Mouse (Mus musculus): ENCODE measurements around the gene Rnf222.
A peak's percentile ranks its signal among the peaks of the same experiment; 100 is the strongest.

Rnf222 gene

DNA sequence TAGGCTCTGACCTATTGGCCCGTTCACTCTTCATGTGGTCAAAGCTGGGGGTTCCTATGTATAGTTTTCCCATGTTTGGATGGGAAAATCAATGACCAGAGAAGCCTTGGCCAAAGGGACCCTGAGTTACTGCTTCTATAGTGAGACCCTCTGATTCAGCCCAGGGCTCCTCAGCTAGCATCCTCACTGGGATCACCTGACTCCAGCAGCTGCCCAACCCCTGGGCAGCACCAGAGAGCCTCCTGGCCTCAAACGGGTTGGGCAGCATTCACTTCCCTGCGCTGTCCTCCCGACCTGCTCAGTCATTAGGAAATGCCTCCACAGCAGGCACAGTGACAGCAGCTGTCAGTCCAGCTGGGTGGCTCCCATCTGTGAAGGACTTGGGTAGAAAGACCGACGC is at the start of gene Rnf222:
Rnf222 (plus strand) TSS at position 301 of the 400 bp plus-strand sequence.
- no peak for DNase-seq

DNA sequence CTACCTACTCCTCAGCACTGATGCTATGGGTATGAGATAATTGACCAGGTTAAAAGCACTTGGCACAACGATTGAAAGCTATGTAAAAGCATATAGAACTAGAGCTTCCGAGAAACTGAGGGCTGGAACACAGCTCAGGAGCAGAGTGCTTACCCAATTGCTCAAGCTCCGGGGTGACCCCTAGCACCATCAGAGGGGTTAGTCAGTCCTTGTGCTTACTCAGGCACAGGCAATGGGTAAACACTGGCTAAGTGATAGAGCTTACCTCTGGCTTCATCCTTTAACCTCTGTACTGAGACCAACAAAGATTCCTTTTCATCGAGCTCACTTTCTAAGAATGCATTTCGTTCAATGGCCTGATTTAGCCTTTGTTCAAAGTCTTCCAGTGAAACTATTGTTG is 48.7 kb upstream of the Rnf222 start:
- DNase-seq: no peak

DNA sequence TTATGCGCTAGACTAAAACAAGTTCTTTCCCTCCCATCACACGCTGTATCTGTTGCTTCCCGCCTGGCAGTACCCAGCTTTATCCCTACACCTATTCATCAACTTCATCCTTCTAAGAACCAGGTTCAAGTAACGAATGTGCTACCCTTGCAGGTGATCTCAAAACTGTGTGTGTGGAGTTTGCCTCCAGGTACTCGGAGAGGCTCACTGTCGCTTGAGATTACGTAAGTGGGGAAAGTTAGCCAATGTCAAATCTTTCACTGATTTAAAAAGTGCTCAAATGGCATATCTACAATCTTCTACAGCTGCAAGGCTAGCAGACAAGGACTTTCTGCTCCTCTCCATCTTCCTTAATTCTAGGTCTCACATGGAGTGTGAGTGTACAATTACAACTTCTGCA is 37.5 kb upstream of the Rnf222 start:
- DNase-seq: no peak

DNA sequence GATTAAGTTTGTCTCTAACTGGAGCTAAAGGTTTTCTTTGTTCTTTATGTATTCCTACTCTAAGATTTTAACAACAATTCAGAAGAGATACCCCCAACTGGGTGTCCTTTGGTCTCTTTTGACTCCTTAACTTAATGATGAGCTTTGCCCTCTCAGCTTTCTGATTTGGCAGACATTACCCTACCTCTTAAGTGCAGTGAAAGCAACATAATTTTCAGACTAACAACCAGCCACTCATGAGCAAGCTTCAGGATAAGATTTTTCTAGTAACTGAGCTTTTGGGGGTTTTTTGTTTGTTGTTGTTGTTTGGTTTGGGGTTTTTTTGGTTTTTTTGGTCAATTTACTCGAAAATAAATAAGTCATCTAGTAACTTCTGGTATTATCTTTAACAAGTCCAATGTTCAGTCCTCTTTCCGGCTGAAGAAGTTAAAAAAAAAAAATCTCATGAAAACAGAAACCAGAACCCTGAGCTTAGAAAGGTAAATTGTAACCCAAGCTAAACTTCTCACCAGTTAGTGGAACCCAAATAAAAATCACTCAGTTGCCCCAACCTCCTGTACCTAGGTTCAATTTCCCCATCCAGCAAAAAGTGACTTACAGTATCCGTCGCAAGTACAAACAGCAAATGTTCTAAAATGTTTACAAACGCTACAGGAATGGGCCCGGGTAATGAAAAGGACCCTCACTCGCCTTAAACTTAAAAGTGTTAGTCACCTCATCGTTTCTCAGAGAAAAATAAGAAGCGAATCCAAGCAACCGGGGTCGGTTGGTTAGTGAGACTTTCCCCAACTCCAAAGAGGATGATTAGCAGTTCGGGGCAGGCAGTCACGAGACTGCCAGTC is 36.5 kb upstream of the Rnf222 start:
- peak in 1 of 2 experiments; percentile 9 for DNase-seq

DNA sequence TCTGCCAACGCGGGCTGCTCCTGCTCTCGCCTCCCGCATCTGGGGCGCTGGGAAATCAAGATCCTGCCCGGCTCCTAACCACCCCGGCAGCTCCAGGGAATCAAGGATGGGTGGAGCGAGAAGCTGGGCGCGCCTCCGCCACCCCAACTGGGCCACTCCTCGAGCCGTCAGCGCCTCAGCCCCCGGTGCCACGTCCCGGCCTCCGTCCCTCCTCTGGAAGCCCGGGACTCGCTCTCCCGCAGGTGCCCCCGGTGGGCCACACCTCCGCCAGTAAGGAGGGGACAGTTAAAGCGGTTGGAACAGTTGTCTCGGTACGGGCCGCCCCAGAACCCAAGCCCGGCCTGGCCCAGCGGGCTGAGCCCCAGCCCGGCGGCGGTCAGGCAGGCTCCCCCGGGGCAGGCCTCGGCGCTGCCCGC is 35.9 kb upstream of the Rnf222 start:
- peak in 1 of 2 experiments; percentile 64 for DNase-seq

DNA sequence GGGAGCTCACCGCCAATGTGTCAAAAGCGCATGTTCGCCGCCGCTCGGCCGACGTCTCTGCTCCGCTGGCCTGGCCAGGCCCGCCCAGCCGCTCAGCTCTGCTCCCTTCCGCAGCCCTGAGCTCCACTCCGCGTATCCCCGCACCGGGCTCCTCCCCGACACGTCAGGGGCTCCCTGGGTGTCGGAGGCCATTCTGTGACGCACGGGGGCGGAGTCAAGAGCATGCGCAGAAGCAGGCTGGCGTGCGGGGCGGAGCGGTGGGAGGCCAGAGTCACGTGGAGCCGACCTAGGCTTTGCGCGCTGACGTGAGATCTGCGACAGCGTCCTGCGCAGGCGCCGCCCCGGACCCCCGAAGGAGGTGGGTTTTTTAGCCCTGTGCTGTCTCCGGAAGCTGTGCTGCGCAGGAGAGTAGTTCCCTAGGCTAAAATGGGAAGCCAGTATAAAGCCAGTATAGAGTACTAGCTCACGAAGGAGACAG is 35.4 kb upstream of the Rnf222 start:
- peak; percentile 100 for DNase-seq

DNA sequence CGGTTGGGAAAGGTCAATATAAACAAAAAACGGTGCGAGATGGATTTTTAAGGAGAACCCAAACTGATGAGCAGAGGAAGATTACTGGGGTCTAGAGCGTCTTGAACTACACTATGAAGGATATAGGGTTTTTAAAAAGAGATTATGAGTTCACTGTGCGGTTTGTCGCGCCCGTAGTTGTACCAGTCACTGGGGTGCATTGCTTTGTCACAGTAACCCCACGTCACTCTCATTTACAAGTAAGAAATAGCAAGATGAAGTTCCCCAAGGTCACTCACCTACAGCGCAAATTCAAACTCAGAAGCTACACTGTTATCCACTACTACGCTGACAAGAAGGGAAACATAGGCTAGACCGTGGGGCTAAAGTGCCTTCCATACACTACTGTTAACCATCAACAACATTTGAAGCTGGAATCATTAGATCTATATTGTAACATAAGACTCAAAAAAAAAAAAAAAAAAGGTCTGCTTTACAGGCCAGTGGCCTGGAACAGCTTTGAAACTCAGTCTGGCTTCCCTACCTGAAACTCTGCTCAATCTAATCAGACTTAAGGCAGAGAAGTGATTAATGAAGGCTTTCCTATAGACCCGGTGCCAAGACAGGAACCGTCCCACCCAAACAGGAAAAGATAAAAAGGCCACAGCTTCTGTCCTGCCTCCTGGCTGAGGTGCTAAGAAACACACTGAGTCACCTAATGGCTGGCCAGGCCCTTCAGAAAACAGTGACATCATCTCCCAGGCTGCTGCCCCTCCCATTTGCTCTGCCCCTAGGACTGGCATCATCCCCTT is 34.5 kb upstream of the Rnf222 start:
- peak; percentile 12 for DNase-seq

DNA sequence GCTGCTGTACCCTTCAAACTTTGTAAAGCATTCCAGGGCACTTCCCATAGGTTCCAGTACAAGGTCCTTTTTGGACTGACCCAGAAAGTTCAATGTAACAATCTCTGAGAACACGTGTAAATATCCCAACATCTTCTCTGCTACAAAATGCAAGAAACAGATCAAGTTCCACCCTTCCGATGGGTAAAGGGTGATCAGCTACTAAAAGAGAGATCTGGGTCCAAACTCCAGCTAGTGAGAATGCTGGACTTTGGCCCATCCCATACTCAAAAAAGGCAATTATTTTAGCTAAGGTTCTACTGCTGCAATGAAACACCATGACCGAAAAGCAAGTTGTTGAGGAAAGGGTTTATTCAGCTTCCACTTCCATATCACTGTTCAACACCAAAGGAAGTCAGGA is 33.7 kb upstream of the Rnf222 start:
- DNase-seq: no peak

DNA sequence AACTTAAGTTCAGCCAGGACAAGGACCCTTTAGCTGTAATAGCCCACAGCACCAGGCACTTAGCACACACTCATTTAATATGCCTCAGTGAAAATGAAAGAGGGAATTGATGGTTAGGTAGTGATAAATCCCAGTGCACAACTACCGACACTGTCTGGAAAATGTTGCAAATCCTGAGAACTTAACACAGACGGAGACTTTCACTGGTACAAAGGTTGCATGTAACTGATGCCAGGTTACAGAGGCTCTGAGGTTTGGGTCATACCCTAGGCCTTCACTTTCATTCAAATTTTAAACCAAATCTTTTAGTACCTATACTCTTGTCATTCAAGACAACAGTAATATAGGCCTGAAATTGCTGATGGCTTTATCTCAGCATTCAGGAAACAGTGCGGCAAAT is 31.0 kb upstream of the Rnf222 start:
- DNase-seq: no peak

DNA sequence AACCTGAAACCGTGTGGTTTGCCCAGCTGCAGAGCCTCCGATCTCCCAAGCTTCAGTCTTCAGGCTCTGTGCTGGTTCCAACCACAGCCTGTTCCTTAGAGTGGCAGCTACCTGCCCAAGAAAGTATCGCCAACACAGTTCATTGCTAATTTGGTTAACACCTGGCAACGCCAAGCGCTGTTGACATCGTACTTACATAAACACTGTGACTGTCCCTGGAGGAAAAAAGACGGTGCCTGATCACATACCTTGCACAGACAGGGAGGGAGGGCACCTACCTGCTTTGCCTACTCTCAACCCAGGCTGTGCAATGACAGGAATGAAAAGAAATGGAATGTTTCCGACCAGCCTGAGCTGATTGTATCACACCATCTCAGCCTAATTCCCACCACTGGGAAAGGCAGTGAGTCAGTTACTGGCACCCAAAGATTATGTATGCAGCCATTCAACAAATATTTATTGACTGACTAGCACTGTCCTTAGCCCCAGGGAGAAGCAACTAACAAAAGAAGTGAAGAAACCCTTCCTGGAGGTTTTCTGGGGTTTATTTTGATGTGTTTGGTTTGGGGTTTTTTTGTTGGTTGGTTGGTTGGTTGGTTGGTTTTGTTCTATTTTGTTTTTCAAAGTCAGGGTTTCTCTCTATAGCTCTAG is 28.3 kb upstream of the Rnf222 start:
- no peak for DNase-seq

DNA sequence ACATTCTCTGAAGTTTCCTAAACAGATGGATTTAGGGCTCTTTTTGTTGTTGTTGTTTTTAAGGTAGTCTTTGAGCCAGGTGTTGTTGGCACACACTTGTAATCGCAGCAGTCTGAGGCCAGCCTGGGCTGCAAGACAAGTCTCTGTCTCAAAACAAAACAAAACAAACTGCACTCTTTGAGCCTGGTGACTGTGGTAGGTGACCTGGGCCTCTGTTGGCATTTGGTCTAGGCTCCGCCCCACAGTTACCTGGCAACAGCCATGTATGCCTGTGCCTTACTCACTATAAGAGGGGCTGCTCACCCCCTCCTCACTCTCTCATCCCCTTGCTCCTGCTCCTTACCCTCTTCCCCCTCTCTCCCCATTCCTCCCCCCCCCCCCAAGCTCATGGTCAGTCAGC is 26.1 kb upstream of the Rnf222 start:
- DNase-seq: no peak

DNA sequence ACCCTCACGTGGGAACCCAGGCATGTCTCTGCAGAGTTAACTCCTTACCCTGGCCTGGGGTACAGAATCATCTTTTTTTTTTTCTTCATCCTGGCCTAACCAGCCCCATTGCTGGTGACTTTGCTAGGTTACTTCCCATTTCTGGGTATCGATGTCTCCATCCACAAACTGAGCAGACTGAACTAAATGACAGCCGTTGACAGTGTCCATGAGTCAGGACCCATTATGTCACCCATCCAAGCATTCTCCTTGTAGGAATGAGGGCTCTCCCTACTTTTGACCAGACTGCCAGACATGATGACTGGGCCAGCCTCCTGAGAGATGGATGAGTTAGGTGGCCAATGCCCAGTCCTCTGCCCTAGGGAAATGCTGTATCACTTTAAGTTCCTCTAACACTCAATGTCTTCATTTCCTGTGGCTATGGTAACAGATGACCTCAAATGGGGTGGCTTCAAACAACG is 24.7 kb upstream of the Rnf222 start:
- DNase-seq: no peak

DNA sequence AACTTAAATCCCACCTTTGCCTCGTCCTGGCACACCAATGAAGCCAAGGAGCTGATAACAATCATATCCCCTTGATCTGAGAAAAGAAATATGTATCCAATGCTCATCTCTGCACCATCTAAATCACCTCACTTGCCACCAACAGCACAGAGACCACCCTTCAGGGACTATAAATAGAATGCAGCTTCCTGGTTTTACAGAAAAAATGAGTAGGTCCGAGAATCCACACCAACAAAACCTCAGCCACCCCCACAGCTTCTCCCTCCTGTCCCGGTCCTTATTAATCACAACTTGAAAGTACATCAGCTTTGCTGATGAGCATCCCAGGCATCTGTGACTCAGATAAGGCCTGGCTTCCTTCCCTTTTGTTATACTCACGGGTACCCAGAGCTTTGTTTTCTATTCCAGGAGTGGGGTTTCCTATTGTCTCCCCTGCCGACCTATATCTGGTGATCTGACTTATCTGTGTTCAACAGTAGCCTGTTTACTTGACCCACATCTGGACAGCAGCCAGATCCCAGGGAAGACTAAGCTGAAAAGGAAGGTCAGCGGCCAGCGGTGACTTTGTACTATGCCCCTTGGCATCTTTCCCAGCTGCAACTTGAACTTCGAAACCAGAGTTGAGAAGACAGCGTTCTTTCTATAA is 23.7 kb upstream of the Rnf222 start:
- no peak for DNase-seq

DNA sequence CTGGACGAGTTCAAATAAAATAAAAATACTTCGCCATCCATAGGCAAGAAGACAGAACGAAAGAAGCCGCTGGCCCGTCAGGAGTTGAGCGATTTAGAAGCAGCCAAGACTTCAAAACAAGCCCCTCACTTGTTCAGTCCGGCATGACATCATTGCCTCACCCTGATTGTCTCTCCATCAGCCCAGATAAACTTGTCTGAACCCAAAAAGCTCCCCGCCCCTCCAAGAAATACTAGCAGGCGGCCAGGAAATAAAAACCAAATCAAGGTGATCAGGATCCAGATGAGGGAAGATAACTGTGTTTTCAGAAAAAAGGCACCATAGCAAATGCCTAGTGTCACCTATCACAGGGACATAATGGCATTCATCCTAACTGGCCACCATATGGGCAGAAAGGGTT is 17.1 kb upstream of the Rnf222 start:
- no peak for DNase-seq

DNA sequence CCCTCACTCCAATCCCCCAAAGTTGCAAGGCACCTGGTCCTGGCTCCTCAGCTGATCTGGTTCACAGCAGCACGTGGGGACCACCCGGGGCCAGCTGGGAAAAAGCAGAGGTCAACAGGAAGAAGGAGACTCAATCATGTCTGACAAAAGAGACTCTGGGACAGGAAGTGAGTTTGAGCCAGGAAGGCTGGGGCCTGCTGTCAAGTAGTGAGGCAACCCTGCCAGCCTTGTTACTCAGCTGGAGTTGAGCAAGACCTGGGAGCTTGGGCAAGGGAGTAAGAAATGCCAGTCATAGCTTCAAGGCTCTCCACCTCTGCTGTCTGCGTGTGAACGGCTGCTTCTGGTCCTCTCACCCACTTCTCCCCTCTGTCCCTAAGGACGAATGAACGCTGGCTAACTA is 16.6 kb upstream of the Rnf222 start, which contains the start of gene Ndel1:
Ndel1 (minus strand) TSS at position 111 of the 400 bp plus-strand sequence.
- DNase-seq: no peak

DNA sequence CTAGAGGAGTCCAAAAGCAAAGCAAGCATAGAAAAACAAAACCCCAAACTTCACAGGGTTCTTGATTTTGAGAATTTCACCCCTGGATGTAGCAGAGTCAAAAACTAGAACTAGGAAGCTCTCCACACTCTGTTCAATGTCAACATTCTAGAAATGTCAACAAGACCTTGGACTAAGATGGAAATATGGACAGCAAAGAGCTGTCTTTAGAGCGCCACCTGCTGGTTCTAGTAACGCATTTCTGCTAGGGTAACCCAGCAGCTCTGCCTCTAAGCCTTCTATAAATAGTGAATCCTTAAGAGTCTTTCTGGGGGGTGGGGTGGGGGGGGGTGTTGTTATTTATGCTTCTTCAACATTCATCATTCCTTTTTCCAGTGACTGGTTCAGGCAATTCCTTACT is 13.5 kb upstream of the Rnf222 start:
- peak; percentile 74 to 82 for DNase-seq

DNA sequence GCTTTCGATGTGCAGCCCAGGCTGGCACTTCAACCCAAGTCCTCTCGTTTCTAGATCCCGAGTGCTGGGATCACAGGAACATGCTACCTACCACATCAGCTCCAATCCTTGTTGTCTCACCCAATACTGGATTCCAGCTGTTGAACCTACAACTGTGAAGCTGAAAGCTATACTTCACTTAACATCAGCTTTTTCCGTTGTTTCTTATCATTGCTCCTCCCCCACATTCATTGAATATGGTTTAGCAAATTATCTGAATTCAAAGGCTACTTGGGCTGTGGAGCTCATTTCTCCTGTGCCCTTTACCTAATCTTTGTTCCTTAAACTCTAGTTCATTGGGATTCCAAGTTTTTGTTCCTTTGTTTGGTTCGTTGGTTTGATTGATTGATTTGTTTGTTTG is 9.5 kb upstream of the Rnf222 start:
- no peak for DNase-seq

DNA sequence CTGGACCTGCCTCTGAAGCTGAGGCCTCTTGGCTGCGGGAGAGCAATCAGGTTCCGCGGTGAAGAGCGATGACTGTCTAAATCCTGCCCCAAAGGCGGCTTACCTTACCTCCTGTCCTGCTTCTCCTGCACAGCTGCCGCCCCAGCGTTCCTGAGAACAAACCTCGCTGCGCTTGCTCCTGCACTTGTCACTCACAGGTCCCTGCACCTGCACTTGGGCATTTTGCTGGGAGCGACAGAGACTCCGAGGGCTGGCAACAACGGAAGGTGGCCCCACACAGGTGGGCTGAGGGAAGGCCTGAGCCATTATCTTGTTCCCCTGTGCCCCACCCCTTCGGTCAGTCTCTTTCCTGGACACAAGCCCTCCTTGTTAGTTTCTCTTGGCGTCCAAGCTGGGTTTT is 6.2 kb upstream of the Rnf222 start:
- no peak for DNase-seq

DNA sequence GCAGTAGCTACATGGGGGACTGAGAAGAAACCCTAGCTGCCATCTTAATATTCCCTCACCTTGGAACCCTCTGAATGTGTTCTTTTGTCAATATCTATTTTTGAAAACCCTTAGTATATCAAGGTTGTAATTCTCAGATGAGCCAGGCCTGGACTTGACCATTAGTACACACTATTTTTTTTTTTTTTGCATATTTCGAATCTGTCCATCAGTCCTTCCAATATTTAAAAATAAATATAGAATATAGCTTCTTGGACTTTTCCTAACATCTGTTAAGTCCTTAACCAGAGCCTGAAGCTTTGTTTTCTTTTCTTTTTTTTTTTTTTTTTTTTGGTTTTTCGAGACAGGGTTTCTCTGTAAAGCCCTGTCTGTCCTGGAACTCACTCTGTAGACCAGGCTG is 4.5 kb upstream of the Rnf222 start:
- no peak for DNase-seq

DNA sequence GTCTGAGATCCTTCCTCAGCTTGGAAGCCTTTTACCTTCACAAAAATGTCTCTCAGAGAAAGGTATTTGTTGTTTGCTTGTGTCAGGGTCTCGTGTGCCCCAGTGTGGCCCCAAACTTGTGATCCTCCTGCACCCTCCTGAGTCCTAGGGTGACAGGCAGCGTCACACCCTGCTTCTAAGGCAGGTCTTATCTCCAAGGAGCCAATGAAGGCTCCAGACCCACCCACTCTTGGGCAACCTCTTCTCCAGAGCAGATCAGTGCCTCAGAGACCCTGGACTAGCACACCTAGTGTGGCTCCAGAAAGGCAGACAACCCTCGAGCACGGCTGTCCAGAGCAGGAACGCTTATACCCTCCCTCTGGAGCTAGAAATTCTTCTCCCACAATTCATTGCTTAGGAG is 4.0 kb upstream of the Rnf222 start:
- no peak for DNase-seq

DNA sequence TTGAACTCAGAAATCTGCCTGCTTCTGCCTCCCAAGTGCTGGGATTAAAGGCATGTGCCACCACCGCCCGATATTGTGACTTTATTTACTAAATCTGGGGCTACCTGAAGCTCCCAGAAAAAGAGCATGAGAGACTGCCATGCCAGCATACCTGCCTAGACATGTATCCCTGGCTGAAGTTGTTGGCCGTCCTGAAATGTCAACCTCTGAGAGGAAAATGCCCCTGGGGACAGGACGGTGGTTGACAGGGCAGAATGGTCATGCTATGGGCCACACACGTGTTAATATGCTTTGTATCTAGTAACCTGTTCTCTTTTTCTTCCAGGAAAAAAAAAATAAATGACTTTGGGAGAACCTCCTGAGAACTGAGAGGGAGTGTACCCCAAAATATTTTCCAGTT is 2.3 kb upstream of the Rnf222 start:
- no peak for DNase-seq

DNA sequence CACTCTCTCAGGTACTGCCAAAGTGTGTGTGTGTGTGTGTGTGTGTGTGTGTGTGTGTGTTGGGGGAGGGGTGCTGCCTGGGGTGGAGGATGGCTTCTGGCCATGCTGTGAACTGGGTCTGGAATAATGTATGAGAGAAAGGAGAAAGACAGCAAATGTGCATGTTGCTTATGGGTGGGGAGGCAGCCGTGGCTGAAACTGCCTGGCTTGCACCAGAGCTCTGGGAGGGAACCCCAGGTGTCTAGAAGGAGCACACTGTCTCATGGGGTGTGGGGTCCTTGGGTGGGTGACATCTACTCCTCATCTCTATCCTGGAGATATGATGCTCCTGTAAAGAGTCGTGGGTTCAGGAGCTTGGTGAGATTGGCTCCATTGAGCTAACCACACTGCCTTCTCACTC is 300 bp downstream of the Rnf222 start:
- peak in 1 of 2 experiments; percentile 21 for DNase-seq

DNA sequence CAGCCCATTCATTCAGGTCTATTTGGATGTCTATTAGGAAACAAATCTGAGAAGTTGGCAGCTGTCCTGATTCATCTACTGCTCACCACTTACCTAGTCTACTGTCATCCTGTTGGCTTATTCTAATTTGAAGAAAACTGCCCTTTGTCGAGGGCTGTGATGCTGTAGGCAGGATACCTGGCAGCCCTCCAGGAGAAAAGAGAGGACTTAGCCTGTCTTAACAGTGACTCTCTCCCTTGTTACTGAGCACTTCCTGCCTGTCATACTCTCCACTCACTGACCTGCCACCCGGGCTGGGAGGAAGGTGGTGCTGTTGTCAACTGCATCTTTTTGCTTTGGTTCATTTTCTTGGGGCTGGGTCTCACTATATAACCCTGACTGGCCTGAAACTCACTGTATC is 2.3 kb downstream of the Rnf222 start:
- peak in 1 of 2 experiments; percentile 20 for DNase-seq

All from cerebellum, postnatal 14 days (tissue).